Mouse (Mus musculus): Measurements from ENCODE around the gene Bglap3.

DNA sequence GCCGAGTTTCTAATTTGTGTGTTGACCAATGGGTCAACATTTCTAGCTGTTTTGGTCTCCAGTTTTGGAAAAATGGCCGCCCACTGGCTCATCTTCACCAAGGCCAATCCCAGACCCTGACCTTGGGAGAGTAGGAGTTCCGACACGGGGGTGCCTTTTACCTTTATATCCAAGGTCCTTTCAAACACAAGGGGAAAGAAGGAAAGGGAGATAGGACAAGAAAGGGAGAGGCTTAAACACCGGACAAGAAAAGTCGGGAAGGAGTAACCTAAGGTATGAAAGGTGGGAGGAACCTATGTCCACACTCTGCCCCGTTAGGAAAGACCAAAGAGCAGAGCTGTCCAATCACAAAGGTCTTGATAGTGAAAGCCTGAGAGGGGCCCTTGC is 38.1 kb upstream of the Bglap3 start:
- TF ChIP-seq CTCF (IDR thresholded peaks at IDR 0.05; ENCODE audit: low read depth, low read length) (no peak), POLR2A (IDR thresholded peaks at IDR 0.05; ENCODE audit: insufficient read depth, low read length) (no peak), EP300 (IDR thresholded peaks at IDR 0.05; ENCODE audit: insufficient read depth, low read depth, low read length) (no peak)

Data from ES-Bruce4 (cell line).